Mouse (Mus musculus) Patski (cell line): ENCODE measurements at regions not wholly inside any gene's neighbourhood (a gene's known extent, or its start where the extent isn't known, plus 50 kb on each side); places are given as distances from the start of the nearest gene placed in this dataset.

ENCODE experiments used
- ATAC-seq: fragments of 100-300 bp; one replicate; pipeline ENCODE4 v1.8.0; 2021
- CTCF ChIA-PET: fragments of 350-600 bp; sonication (Branson Sonifier 250); formaldehyde crosslinking; loops from one replicate; lab custom pipeline; 2022; ENCODE audit warnings: inconsistent platforms; lab: Charles Lee
- POLR2A ChIA-PET: fragments of 350-600 bp; sonication (Branson Sonifier 250); formaldehyde crosslinking; loops from one replicate; lab custom pipeline; 2022; ENCODE audit warnings: antibody characterized with exemption, inconsistent platforms; lab: Charles Lee
- DNase-seq: peaks from one replicate; pipeline ENCODE4 v3.0.0-alpha.2; 2011; ENCODE audit warnings: low read depth, low spot score
- H3K27me3 ChIP-seq: fragments of 371-371 bp; one replicate; pipeline ENCODE4 v1.5.1; 2021
- CTCF ChIP-seq: fragments of 100-300 bp; IDR thresholded peaks from one replicate; pipeline ENCODE4 v1.5.1; 2021
- in situ Hi-C: fragments of 300-500 bp; cut with MboI; formaldehyde crosslinking; loops from 3 replicates; pipeline ENCODE4 v1.11.1; 2018; ENCODE audit warnings: low pct_unique_long_range_greater_than_20kb, mixed read lengths

- no peak for DNase-seq
- ATAC-seq: no peak
- POLR2A ChIA-PET: interaction anchor here (0.6 kb wide), 1 partner anchor 135 kb away, joined by 3 read pairs; no protein-coding TSS in a partner anchor
- in situ Hi-C loops: loop anchor here (10.0 kb wide), 1 partner anchor 591 kb away; the partner anchor contains the start of gene Ptpru
- peaks cover 4% of the 10 kb centered on the region for H3K27me3 ChIP-seq
- CTCF ChIA-PET: no interaction called here
- no peak for TF ChIP-seq CTCF
Measured at GRCm38 (mm10) chr4:131243744-131244387, 299.7 kb downstream of the Matn1 start.

DNA sequence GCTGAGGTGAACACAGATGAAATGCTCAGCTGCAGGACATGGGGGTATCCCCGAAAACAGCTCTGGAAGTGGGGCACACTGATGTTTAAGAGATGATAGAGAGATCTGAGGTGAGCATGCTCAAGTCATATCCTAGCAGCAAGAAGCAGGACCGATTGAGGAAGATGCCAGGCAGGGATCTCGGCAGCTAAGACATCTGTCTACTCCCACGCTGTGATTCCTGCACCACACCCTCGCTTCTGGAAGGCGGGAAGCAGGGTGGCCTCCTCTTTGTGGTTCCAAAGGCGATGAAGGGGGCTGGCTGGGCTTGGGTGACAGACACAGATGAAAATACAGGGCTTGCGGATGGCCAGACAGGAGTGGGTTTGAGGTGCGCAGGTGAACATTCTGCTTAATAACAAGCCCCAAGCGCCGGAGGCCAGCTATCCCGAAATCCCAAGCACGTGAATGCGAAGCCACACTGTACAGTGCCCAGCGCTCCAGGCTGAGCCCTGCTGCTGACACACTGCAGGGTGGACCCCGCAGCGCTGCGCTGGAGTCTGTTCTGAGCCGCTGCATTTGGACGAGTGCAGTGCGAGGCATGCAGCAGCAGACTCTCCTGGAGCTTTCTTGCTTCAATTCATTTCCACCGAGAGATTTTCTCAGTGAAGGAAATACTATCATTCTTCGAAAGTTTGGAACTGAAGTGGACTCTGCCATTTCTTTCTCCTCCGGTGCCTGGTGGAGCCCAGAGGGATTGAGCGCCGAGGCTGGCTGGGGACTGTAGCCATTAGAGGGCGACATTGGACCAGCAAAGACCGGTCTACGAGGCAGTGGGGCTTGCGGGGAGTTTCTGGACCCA lies 308.6 kb downstream of the Matn1 start:
- CTCF ChIA-PET: no interaction called here
- TF ChIP-seq CTCF: peak; percentile 75
- POLR2A ChIA-PET: no interaction called here
- in situ Hi-C loops: loop anchor here (25.0 kb wide), 1 partner anchor 184 kb away; no protein-coding TSS in a partner anchor
- peaks cover 4% of the 10 kb centered on the region for H3K27me3 ChIP-seq
- ATAC-seq: peak; percentile 51
- DNase-seq: no peak

DNA sequence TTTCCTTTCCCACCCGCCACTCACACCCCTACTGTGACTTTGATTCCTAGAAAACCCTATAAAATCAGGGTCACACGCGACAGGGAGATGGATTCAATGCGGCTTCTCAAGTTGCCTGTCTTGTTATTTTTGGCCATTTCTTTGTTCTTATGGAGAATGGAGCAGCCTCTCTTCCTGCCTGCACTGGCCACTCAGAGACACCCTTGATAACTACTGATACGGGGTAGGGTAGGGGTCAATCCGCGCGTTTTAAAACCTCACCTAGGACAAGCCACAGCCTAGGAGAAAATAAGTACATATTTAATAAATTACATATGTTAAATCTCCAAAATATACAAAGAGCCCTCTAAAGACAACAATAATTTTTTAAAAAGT lies 309.2 kb downstream of the Matn1 start:
- POLR2A ChIA-PET: no interaction called here
- DNase-seq: no peak
- peaks cover 9% of the 10 kb centered on the region for H3K27me3 ChIP-seq
- in situ Hi-C loops: loop anchor here (25.0 kb wide), 1 partner anchor 184 kb away; no protein-coding TSS in a partner anchor
- ATAC-seq: no peak
- no peak for TF ChIP-seq CTCF
- CTCF ChIA-PET: interaction anchor here (0.8 kb wide), 1 partner anchor 293 kb away, joined by 3 read pairs; no protein-coding TSS in a partner anchor

DNA sequence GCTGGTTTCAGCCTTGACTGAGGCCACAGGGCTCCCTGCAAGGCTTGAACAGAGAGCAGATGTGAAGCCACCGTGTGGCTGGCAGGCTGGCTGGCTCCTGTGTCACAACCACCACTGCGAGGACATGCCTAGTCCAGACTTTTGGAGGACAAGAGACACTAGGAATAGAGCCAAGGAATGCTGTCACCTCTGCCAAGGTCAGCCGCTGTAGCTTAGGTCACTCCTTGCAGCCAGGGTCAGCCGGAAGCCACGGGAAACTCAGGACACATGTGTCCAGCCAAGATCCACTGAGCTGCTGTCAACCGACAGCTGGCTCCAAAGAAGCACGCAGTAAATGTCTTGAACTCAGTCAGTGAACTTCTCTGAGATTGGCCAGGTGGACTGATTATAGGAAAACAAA lies 310.1 kb downstream of the Matn1 start:
- H3K27me3 ChIP-seq: peaks cover 9% of the 10 kb centered on the region
- no peak for TF ChIP-seq CTCF
- in situ Hi-C loops: loop anchor here (25.0 kb wide), 1 partner anchor 183 kb away; no protein-coding TSS in a partner anchor
- DNase-seq (no peak), ATAC-seq (no peak)
- ChIA-PET CTCF (interaction anchor here (0.7 to 0.8 kb wide), 2 partner anchors 294 to 580 kb away, joined by 3 read pairs; no protein-coding TSS in a partner anchor), POLR2A (no interaction called here)

DNA sequence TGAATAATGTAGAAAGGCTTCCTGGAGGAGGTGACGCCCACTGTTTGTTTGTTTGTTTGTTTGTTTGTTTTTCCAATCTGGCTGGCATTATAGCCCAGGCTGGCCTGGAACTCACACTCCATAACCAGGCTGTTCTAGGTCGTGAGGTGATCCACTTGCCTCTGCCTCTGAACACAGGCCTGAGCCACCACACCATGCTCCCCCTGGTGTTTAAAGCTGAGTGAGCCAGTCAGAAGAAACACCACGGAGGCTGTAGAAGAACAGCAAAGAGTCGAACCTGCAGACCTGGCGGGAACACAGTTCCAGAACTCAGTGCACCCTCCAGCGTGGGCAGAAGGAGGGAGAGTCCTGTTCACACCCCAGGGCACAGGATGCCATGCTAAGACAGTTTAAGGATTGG lies 310.5 kb downstream of the Matn1 start:
- TF ChIP-seq CTCF: no peak
- DNase-seq: no peak

DNA sequence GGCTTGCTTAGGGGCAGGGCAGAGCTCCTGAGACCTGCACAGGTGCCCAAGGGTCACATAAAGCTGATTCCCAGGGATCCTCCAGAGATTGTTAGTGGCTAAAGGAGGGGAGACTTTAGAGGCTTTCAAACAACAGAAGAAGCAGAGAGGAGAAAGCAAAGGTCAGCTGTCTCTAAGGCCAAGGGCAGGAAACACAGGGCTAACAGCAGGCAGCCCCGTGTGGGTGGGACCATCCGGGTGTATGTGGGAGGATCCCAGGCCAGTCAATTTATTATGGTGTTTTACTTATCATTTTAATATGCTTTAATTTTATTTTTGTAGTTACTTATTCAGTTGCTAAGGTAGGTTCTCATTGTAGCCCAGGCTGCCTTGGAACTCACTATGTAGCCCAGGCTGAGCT lies 317.1 kb downstream of the Matn1 start:
- ChIA-PET POLR2A (no interaction called here), CTCF (no interaction called here)
- in situ Hi-C loops: loop anchor here (25.0 kb wide), 1 partner anchor 176 kb away; no protein-coding TSS in a partner anchor
- no peak for ATAC-seq
- no peak for TF ChIP-seq CTCF
- no peak for DNase-seq
- peaks cover 8% of the 10 kb centered on the region for H3K27me3 ChIP-seq

More for the DNA sequence above, 310.5 kb downstream of the Matn1 start:
- in situ Hi-C loops: loop anchor here (25.0 kb wide), 1 partner anchor 183 kb away; no protein-coding TSS in a partner anchor
- peaks cover 9% of the 10 kb centered on the region for H3K27me3 ChIP-seq
- POLR2A ChIA-PET: no interaction called here
- CTCF ChIA-PET: no interaction called here
- ATAC-seq: no peak

DNA sequence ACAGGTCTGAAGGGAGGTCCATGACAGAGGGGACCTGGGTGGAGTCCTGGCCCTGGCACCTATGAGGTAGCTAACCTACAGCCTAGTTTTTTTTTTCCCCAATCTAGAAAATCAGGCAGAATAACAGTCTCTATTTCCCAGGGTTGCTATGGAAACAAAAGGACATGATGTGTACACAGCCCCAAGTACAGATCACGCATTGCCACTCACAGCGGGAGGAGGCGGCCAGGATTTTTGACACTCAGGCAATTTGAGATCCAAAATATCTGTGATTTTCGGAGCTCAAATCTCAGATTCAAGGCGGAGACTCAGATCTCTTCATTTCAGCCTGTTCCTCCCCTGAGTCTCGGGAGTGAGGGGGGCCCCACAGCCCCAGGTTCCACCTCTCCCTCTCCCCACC lies 318.7 kb downstream of the Matn1 start:
- in situ Hi-C loops: loop anchor here (25.0 kb wide), 1 partner anchor 174 kb away; no protein-coding TSS in a partner anchor
- TF ChIP-seq CTCF: no peak
- POLR2A ChIA-PET: no interaction called here

DNA sequence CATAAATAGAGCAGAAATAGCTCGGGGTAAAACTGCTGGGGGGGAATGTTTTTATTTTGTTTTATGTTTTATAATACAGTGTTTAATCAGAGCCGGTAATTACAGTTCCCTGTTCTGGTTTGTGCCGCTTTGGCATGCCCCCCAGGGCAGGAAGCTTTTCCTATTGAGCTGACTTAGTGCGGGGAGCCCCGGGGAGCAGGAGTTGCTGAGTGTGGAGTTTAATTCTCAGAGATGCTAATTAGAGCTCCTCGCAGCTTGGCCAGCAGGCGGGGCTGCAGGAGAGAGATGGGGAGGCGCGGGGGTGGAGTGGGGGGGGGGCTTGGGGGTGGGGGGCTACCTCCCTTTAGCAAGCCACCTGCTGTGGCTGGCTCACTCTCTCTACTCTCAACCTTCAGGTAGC lies 322.6 kb downstream of the Matn1 start:
- ChIA-PET CTCF (no interaction called here), POLR2A (no interaction called here)
- ATAC-seq (no peak), DNase-seq (no peak)
- TF ChIP-seq CTCF: no peak
- no peaks in the 10 kb centered on the region for H3K27me3 ChIP-seq
- in situ Hi-C loops: loop anchor here (25.0 kb wide), 1 partner anchor 171 kb away; no protein-coding TSS in a partner anchor

More for the DNA sequence above, 318.7 kb downstream of the Matn1 start:
- CTCF ChIA-PET: no interaction called here
- peaks cover 7% of the 10 kb centered on the region for H3K27me3 ChIP-seq
- ATAC-seq: no peak
- no peak for DNase-seq

- CTCF ChIA-PET: no interaction called here
- no peak for DNase-seq
- in situ Hi-C loops: loop anchor here (25.0 kb wide), 1 partner anchor 170 kb away; no protein-coding TSS in a partner anchor
- TF ChIP-seq CTCF: no peak
- no peaks in the 10 kb centered on the region for H3K27me3 ChIP-seq
- ATAC-seq: no peak
- POLR2A ChIA-PET: no interaction called here
Measured at GRCm38 (mm10) chr4:131267760-131268159, 323.6 kb downstream of the Matn1 start.

DNA sequence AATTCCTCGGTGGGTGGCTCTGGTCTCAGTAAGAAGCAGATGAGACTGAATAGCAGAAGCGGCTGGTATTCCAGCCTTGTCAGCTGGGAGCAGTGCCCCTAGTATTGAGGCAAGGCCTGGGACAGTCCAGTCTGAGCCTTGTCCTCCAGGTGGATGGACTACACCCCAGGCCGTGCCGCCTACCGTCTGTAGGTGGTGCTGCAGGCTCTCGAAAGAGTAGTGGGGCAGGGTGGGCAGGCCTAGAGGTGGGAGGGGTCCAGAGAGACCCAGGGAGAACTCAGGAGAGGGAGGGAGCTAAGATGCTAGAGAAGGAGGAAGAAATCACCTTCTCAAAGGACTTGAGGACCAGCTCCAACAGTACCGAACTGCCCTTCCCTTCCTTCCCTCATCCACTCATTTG lies 326.0 kb downstream of the Matn1 start:
- H3K27me3 ChIP-seq: peaks cover 6% of the 10 kb centered on the region
- POLR2A ChIA-PET: no interaction called here
- DNase-seq (no peak), ATAC-seq (no peak)
- in situ Hi-C loops: loop anchor here (25.0 kb wide), 1 partner anchor 167 kb away; no protein-coding TSS in a partner anchor
- no peak for TF ChIP-seq CTCF
- CTCF ChIA-PET: no interaction called here

DNA sequence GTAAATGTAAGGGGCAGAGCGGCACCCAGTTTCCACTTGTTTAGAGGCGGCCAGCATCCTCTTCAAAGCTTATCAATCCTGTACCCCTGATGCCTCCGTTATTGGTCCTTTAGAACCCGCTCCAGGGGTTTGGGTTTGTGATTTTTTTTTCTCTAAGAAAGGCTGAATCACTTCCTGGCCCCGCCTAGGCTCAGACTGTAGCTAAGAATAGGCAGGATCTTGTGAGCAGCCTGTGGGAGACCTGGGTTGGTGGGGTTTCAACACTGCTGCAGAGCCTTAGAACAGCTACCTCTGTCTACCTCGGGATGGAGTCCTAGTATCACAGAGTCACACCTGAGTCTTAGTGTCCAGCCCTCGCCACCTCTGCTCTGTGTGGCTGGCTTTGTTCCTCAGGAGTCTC lies 327.9 kb downstream of the Matn1 start:
- no peak for DNase-seq
- H3K27me3 ChIP-seq: peaks cover 14% of the 10 kb centered on the region
- in situ Hi-C loops: loop anchor here (25.0 kb wide), 1 partner anchor 165 kb away; no protein-coding TSS in a partner anchor
- ChIA-PET POLR2A (no interaction called here), CTCF (no interaction called here)
- no peak for TF ChIP-seq CTCF
- ATAC-seq: no peak
